Mouse (Mus musculus) heart, postnatal 36 days (tissue): ENCODE results near the gene Atf6. TPM values are rescaled to one million over a fixed set of nuclear protein-coding genes. Genes with fewer than 3 reads are reported as not detected.

Source experiments
- DNase-seq, 2 experiments: peaks; one replicate each; pipeline ENCODE4 v3.0.0; 2021 to 2022
- intact Hi-C: fragments of 180-260 bp; cut with DNase I; formaldehyde crosslinking; loops from one replicate; pipeline ENCODE4 v1.15.1; 2025
- total RNA-seq, 2 experiments: library from RNA; stranded (reverse); gene quantifications; 2 replicates each; pipeline ENCODE4 v1.2.3; 2021

The Atf6 gene
- 10 to 100 TPM; 63.2 to 71.4 TPM for total RNA-seq

- intact Hi-C loops = loop anchor here (5.0 kb wide), 1 partner anchor 1335 kb away; the partner anchor contains the start of gene Nuf2
- peak; percentile 97 for DNase-seq
These were observed at the start of gene Atf6 for GRCm38 (mm10) chr1:170867691-170868105. TSS of gene Atf6 (minus strand) at chr1:170867771.

GRCm38 (mm10) chr1:170915657-170916056 is 48.1 kb upstream of the Atf6 start:
- intact Hi-C loops = no loop called here
- DNase-seq = no peak

DNA sequence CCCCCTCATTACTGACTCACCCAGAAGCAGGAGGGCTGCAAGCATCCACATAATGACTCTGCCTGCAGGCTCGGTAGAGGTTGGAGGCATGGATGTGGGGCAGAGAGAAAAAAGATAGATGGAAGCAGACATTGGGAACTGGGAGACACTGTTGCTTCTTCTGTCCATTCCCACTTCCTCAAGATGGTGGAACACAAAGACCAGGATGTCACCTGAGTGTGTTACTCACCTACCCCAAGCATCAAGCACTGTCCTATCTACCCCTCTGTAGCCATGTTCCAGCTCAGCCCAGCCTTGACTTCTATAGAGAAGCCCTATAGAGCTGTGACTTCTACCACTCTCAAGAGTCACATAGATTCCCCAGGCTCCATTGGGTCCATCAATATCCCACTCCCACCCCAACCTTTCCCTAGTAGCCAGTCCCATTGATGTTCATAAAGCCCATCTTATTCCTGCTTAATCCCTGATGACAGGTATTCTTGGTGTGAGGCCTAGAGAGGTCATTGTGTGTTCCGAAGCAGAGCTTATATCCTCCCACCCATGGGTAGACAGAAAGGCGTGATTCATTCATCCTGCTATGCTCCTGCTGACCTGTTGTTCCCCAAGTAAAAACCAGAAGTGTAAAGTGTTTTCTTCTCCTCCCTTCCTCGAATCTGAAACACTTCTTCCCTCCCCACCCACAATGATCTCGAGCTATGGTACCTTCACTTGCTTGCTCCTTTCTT is 45.5 kb upstream of the Atf6 start, which contains the start of gene Fcrlb:
TSS of gene Fcrlb (minus strand) at position 51 of the 725 bp plus-strand sequence.
- DNase-seq = no peak
- intact Hi-C loops = no loop called here

GRCm38 (mm10) chr1:170911907-170912660 is 44.5 kb upstream of the Atf6 start:
- no peak for DNase-seq
- intact Hi-C loops = no loop called here

GRCm38 (mm10) chr1:170908341-170908740 is 40.8 kb upstream of the Atf6 start:
- no peak for DNase-seq
- intact Hi-C loops = no loop called here

- DNase-seq = no peak
- intact Hi-C loops = no loop called here
These were observed 40.1 kb upstream of the Atf6 start for GRCm38 (mm10) chr1:170907456-170908191.

DNA sequence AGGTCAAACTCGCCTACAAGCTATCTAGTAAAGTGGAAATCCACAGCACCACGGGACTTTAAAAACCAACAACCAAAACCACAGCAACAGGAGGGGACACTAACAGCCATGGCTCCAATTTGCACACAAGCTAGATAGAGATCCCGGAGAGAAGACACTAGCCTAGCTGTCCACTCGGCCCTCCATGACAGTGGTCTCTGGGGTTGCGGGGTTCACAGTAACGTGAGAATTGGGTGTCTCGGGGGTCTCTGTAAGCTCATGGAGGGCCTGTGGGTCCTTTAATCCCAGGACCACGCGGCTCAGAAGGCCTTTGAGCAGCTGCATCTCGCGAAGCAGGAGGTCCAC is 39.5 kb upstream of the Atf6 start:
- no peak for DNase-seq
- intact Hi-C loops = no loop called here

DNA sequence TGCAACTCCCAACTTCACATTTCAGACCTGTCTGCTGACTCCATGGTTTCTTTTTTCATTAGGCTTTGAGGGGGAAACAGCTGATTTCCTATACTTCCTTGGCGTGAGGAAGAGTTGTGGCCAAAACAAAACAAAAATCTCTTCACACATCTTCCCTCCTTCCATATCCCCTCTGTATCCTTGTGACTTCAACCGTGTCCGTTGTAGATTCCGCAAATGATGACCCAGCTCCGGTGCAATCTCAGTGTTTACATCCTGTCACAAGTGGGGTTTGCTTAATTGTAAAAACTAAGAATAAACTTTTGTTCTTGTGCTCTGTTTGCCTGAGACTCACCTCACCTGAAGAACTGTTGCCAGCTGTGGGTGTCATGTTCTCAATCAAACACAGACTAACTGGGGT is 35.9 kb upstream of the Atf6 start:
- intact Hi-C loops = no loop called here
- no peak for DNase-seq

DNA sequence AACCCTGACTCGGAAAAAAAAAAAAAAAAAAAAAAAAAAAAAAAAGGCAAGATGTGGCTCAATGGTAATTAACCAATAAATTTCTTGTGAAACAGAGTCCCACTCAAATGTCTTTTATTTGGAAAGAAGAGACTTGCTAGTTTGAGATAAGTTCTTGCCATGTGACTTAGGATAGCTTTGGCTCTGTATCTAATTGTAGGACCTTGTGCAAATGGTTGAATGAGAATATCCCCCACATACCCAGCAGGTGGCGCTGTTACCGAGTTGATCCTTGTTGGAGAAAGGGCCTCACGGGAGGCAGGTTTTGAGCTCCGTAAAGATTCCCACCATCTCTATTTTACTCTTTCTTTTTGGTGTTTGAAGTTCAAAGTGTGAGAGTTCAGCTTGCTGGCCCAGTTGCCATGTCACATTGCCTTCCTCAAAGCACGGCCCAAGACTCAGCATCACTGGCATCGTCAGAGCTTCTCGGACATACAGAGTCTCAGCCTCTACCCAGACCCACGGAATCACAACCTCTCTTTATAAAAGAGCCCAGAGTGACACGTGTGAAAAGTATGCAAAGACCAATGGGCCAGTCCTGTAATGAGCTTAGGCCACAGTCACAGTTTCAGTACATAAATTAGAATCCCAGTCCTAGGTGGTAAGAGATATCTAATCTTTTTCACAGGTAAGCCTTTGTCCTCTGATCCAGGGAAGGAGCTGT is 34.1 kb upstream of the Atf6 start:
- peak; percentile 83 to 89 for DNase-seq
- intact Hi-C loops = loop anchor here (1.0 kb wide), 1 partner anchor 95 kb away; no protein-coding TSS in a partner anchor

DNA sequence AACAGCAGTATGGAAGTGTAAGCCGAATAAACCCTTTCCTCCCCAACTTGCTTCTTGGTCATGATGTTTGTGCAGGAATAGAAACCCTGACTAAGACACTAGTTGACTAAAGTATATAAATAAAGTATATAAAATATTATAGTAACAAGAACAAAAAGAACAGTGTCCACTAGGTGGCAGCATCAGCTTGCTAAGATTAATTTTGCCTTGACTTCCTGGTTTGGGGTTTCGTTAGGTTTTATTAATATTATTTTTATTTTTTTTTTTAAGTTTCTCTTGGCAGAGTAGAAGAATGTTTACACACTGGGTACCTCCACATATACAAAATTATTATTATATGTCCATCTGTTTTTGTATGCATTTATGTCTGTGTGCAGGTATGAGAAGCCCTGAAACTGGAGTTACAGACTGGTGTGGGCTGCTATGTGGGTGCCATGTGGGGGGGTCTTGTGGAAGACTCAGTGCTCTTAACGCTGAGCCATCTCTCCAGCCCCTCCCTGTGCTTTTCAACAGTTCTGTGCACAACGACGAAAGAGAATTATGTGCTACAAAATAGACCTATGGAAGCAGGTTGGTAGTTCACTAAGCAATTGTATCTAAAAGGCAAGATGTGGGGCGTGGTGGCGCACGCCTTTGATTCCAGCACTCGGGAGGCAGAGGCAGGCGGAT is 33.4 kb upstream of the Atf6 start:
- intact Hi-C loops = loop anchor here (1.0 kb wide), 1 partner anchor 95 kb away; no protein-coding TSS in a partner anchor
- peak; percentile 48 to 52 for DNase-seq

- no peak for DNase-seq
- intact Hi-C loops = no loop called here
These were observed 31.0 kb upstream of the Atf6 start for GRCm38 (mm10) chr1:170898413-170899075.

DNA sequence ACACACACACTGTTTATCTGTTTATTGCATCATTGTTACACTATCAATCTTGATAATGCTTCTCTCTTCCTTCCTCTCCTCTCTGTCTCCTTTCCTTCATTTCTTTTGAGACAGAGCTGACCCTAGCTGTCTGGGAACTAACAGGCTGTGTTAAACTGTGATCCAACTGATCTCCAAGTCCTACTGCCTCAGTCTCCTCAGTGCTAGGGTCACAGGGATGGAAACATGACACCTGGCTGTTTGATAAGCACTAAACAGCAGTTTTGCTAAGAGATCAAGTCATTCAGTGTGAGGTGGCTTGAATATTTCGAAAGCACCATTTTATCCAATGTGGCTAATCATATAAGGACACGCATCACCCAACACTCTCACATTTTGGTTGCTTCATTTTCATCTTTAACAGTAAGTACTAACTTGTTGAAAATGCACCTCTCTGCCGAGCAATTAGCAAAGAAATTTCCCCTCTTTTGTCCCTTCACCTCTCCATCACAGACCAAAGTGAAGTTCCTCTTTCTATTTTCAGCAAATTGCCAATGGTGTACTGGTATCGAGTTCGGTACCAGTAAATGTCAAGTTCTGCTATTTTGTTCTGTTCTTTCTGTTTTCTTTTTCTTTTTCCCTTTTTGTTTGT is 29.2 kb upstream of the Atf6 start:
- intact Hi-C loops = no loop called here
- no peak for DNase-seq

DNA sequence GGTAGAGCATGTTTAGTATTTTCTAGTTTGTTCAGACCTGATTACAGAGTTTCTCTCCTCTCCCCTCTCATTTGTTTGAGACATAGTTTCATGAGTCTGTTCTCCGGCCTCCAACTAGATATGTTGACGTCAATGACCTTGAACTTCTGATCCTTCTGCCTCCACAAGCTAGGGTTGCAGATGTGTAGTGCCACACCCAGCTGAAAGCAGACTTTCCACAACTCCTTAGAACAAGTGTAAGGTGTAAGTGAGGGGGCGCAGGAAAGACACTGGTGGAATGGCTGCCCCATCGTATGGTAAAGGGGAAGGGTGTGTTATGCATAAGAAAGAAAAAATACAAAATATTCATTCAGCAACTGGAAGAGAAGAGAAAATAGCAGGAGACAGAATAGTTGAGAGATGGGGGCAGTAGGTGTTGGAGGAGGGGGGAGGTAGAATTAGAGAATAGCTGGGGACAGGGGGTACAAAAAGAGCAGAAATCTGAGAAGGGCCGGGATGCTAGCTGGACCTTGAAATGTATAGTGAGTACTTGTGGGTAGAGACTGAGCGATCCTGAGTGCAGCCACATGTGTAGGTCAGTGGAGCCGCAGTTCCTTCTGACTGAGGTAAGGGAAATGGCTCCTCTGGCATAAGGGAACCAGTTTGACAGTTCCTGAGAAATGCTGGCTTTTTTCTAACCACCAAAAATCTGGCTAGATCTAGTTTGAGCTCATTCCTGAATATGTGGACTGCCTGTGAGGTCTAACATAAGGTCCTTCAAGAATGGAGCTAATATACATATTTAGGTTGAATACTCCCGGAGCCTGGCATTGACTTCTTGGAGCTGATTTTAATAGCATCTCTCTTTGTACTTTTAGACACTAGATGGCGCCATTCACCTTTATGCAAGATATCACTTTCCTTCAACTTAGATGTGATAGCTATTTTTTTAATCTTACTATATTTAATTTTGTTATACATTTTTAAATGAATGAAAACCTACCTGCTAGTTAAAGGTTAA is 27.3 kb upstream of the Atf6 start:
- intact Hi-C loops = no loop called here
- DNase-seq = no peak

DNA sequence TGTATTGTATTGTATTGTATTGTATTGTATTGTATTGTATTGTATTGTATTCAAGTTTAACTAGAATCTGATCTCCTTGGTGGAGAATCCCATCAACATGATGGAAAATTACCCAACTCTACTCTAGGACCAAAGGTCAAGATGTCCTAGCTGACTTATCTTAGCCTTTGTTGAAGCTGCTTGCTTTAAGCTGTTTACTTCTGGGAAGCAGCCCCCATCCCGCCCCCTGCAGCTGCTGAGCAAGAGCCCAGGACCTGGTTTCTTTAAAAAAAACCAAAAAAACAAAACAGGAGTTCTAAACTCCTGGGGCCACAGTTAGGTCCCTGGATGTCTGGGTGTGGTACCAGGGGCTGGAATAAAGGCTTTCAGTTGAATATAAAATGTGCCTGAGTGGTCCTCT is 24.7 kb upstream of the Atf6 start:
- no peak for DNase-seq
- intact Hi-C loops = no loop called here

- intact Hi-C loops = no loop called here
- no peak for DNase-seq
These were observed 24.1 kb upstream of the Atf6 start for GRCm38 (mm10) chr1:170891646-170892045.

GRCm38 (mm10) chr1:170889310-170889709 is 21.7 kb upstream of the Atf6 start:
- intact Hi-C loops = no loop called here
- DNase-seq = no peak

DNA sequence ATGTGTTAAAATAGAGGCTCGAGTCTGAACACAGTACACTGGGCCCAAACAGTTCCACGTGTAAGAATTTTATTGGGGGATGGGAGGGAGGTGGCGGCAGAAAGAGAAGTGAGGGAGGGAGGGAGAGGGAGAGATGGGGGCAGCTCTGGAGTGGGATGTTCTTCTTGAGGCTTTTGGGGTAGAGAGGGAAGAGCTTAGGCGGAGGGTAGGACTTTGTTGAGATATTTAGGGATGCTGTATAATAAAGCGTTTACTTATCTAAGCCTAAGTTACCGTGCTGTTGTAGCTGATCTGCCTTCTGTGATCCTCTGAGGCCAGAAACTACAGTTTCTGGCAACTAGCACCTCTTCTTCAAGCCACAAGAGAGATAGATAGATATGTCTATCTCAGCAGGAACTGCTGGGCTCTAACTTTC is 18.5 kb upstream of the Atf6 start:
- intact Hi-C loops = no loop called here
- no peak for DNase-seq
